Mouse (Mus musculus) myocyte (in vitro differentiated cells): ENCODE measurements around the gene Fn1.

Source experiments
- CEBPB ChIP-seq: IDR thresholded peaks from 2 replicates; pipeline ENCODE4 v1.6.1; 2011; ENCODE audit warnings: mild to moderate bottlenecking, moderate library complexity; ENCODE audit not compliant: poor library complexity, insufficient read depth, severe bottlenecking
- MAX ChIP-seq: IDR thresholded peaks from one replicate; pipeline ENCODE4 v1.6.1; 2011; ENCODE audit warnings: low read depth, mild to moderate bottlenecking, control low read depth
- MYOD1 ChIP-seq, 3 experiments: IDR thresholded peaks; one replicate each; pipeline ENCODE4 v1.6.1; 2011; ENCODE audit warnings: control low read depth in 2 of 3, low read depth in 2 of 3, mild to moderate bottlenecking in 2 of 3, moderate library complexity in 1 of 3; ENCODE audit not compliant: insufficient read length in 2 of 3, control insufficient read depth in 1 of 3
- POLR2A ChIP-seq: IDR thresholded peaks from one replicate; pipeline ENCODE4 v1.6.1; 2011; ENCODE audit warnings: low read depth, mild to moderate bottlenecking, control low read depth, moderate library complexity; ENCODE audit not compliant: insufficient read length
- POLR2AphosphoS2 ChIP-seq: IDR thresholded peaks from one replicate; pipeline ENCODE4 v1.6.1; 2011; ENCODE audit warnings: low read depth, control low read depth; ENCODE audit not compliant: insufficient read length
- USF1 ChIP-seq: IDR thresholded peaks from one replicate; pipeline ENCODE4 v1.6.1; 2011; ENCODE audit warnings: low read depth, mild to moderate bottlenecking, control low read depth, moderate library complexity

DNA sequence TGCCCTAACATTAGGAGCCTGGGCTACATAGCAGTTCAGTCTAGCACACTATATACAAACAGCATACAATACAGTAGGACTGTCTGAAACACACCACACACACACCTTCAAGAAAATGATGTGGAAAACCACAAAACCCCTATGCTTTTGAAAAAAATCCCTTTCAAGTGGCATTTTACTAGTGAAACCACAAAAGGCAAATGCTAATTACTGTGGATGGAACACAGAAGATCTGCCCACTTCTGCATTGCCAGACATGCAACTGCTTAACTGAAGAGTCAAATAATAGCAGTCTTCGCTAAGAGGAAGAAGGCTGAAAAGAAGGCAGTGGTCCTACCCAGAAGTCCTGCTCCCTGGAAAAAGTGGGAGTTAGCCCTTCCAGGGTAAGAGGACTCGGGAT, 58.7 kb downstream of the Fn1 start:
- no peak for TF ChIP-seq USF1
- TF ChIP-seq POLR2AphosphoS2 = no peak
- TF ChIP-seq POLR2A = no peak
- no peak for TF ChIP-seq MAX
- TF ChIP-seq CEBPB = no peak
- TF ChIP-seq MYOD1 (IDR thresholded peaks at IDR 0.05; ENCODE audit: control insufficient read depth in 1 of 3, insufficient read length in 2 of 3, low read depth in 2 of 3) = no peak
